In the genomic region with DNA sequence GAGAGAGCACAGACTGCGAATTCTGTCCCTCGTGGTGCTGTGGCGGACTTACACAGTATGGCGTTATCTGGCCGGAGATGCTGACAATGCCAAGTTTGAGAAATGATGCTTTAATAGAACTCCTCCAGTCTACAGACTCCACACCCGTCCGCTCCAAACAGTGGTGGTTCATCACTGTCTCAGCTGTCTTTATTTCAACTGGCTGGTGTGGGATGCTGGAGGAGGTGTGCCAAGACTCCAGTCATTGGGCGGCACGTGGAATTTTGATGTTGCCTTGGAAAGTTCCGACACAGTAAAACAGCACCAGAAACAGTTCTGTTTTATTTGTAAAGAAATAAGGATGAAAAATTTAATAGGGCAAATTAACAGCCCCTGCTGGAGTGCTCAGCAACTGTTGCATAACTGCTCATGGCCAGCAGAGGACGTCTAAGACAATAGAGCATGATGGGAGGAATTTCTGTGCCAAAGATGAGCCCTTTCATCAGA, we compare ENCODE assay signal across 11 mouse cellular contexts.
A peak's percentile ranks its signal among the peaks of the same experiment; 100 is the strongest.
DNase-seq lines count a peak whose midpoint lies in the region; ATAC-seq and TF ChIP-seq lines count a peak whose summit lies in the region.
"Had no signal": no experiment of that assay in that cellular context is flagged by ENCODE, and none has a peak within 500 bp of the region (broad histone marks: within the 10 kb centered on the region; RNA-seq: fewer than 3 reads in every experiment).

No protein-coding gene starts in this region.

- H3K27ac ChIP-seq in kidney, postnatal 0 days = no peak overlapping the region
- H3K27ac ChIP-seq in cortical plate, adult 2 months (ENCODE audit: insufficient read depth, low read length) = no peak overlapping the region
- no peak overlapping the region for H3K27ac ChIP-seq in neural tube, embryonic 15.5 days (replicated peaks)
- H3K27ac ChIP-seq: forebrain, embryonic 13.5 days; midbrain, embryonic 12.5 days had no signal

- no peak for ATAC-seq in kidney, postnatal 0 days (replicated peaks; ENCODE audit: low FRiP score, low read depth)
- ATAC-seq in neural tube, embryonic 15.5 days (ENCODE audit: low FRiP score) = no peak
- ATAC-seq: forebrain, embryonic 13.5 days had no signal

- no peaks in the 10 kb centered on the region for H3K27me3 ChIP-seq in kidney, postnatal 0 days (ENCODE audit: insufficient read depth, low read length)
- H3K27me3 ChIP-seq in neural tube, embryonic 15.5 days (replicated peaks) = no peaks in the 10 kb centered on the region
- H3K27me3 ChIP-seq: forebrain, embryonic 13.5 days; midbrain, embryonic 12.5 days had no signal

- no peak overlapping the region for H3K4me3 ChIP-seq in kidney, postnatal 0 days (replicated peaks; ENCODE audit: low read depth, low read length)
- no peak overlapping the region for H3K4me3 ChIP-seq in cortical plate, adult 2 months (ENCODE audit: insufficient read depth, low read length)
- H3K4me3 ChIP-seq in neural tube, embryonic 15.5 days (replicated peaks) = no peak overlapping the region
- H3K4me3 ChIP-seq: forebrain, embryonic 13.5 days; midbrain, embryonic 12.5 days had no signal

- H3K36me3 ChIP-seq in kidney, postnatal 0 days (ENCODE audit: insufficient read depth, low read length) = no peaks in the 10 kb centered on the region
- no peaks in the 10 kb centered on the region for H3K36me3 ChIP-seq in neural tube, embryonic 15.5 days
- H3K36me3 ChIP-seq: midbrain, embryonic 12.5 days had no signal

- 74% methylated on average over 11 of the region's 11 CpGs for WGBS in kidney, postnatal 0 days
- 58% methylated on average over 11 of the region's 11 CpGs for WGBS in neural tube, embryonic 15.5 days

- TF ChIP-seq POLR2A in cortical plate, adult 2 months (IDR thresholded peaks at IDR 0.05; ENCODE audit: extremely low read depth, insufficient read depth, low read length) = no peak

- no peak overlapping the region for H3K9ac ChIP-seq in kidney, postnatal 0 days (ENCODE audit: low read depth, low read length)
- H3K9ac ChIP-seq in neural tube, embryonic 15.5 days (replicated peaks) = no peak overlapping the region
- H3K9ac ChIP-seq: forebrain, embryonic 13.5 days; midbrain, embryonic 12.5 days had no signal

- H3K9me3 ChIP-seq in kidney, postnatal 0 days (replicated peaks; ENCODE audit: low read length) = no peaks in the 10 kb centered on the region
- H3K9me3 ChIP-seq in neural tube, embryonic 15.5 days (replicated peaks) = no peaks in the 10 kb centered on the region
- H3K9me3 ChIP-seq: forebrain, embryonic 13.5 days; midbrain, embryonic 12.5 days had no signal

- H3K4me2 ChIP-seq in kidney, postnatal 0 days (ENCODE audit: low read length) = no peak overlapping the region
- H3K4me2 ChIP-seq in neural tube, embryonic 15.5 days = no peak overlapping the region
- H3K4me2 ChIP-seq: forebrain, embryonic 13.5 days; midbrain, embryonic 12.5 days had no signal

- no peaks in the 10 kb centered on the region for H3K4me1 ChIP-seq in kidney, postnatal 0 days (replicated peaks; ENCODE audit: insufficient read depth, low read length)
- H3K4me1 ChIP-seq in cortical plate, adult 2 months (ENCODE audit: control insufficient read depth, insufficient read depth, low read length) = no peaks in the 10 kb centered on the region
- peaks cover 19% of the 10 kb centered on the region for H3K4me1 ChIP-seq in neural tube, embryonic 15.5 days
- H3K4me1 ChIP-seq: forebrain, embryonic 13.5 days; midbrain, embryonic 12.5 days had no signal

- peak; percentile 18 for DNase-seq in cerebellum, adult 9-10 months
- no peak for DNase-seq in cerebellum, postnatal 4 days (ENCODE audit: low spot score in 2 of 2)
- DNase-seq in kidney, postnatal 0 days (ENCODE audit: low spot score) = no peak
- DNase-seq in kidney, postnatal 10 days = no peak
- peak; percentile 16 for DNase-seq in 416B (ENCODE audit: low read depth)
- no peak for DNase-seq in embryo, embryonic 10.5 days (ENCODE audit: low spot score)
- DNase-seq: heart, postnatal 4 days had no signal

- peak; percentile 53; the same call in 1 of the 2 replicates for TF ChIP-seq CTCF in kidney, postnatal 0 days (IDR thresholded peaks at IDR 0.05; ENCODE audit: low read depth)
- TF ChIP-seq CTCF in cortical plate, adult 2 months (IDR thresholded peaks at IDR 0.05; ENCODE audit: extremely low read depth, insufficient read depth, low read length) = peak; percentile 29

Comparison
In these comparisons a context has a peak if more than half of its experiments do, and no peak if none do; other contexts are left out.
1. DNase-seq: peak in cerebellum, adult 9-10 months (single experiment) and 416B (single experiment); none in cerebellum, postnatal 4 days (0 of 2), kidney, postnatal 0 days (single experiment), kidney, postnatal 10 days (single experiment) and embryo, embryonic 10.5 days (single experiment).